Mouse (Mus musculus): ENCODE measurements at regions not wholly inside any gene's neighbourhood (a gene's known extent, or its start where the extent isn't known, plus 50 kb on each side); places are given as distances from the start of the nearest gene placed in this dataset.
A peak's percentile ranks its signal among the peaks of the same experiment; 100 is the strongest.
"Not testable (repeated sequence)": the region's sequence is repeated elsewhere in the genome, so short reads cannot be mapped to it uniquely, and the experiment has no call there.

- no peak for DNase-seq (ENCODE audit: low spot score)
- no peak for ATAC-seq (ENCODE audit: low read depth)
- Histone ChIP-seq H3K27me3 (replicated peaks; ENCODE audit: control insufficient read depth, insufficient read depth, low read length) (no peaks in the 10 kb centered on the region), H3K4me2 (ENCODE audit: low read depth, low read length) (no peak overlapping the region), H3K4me3 (ENCODE audit: low read depth, low read length) (no peak overlapping the region), H3K27ac (replicated peaks; ENCODE audit: low read depth, low read length) (no peak overlapping the region), H3K4me1 (ENCODE audit: control insufficient read depth, insufficient read depth, low read length) (no peaks in the 10 kb centered on the region), H3K9me3 (ENCODE audit: control insufficient read depth, low read length) (no peaks in the 10 kb centered on the region), H3K36me3 (ENCODE audit: control insufficient read depth, insufficient read depth, low read length) (no peaks in the 10 kb centered on the region), H3K9ac (ENCODE audit: low read depth, low read length) (no peak overlapping the region)
These were observed 1628.4 kb downstream of the A830018L16Rik start for GRCm38 (mm10) chr1:13042326-13042725.

DNA sequence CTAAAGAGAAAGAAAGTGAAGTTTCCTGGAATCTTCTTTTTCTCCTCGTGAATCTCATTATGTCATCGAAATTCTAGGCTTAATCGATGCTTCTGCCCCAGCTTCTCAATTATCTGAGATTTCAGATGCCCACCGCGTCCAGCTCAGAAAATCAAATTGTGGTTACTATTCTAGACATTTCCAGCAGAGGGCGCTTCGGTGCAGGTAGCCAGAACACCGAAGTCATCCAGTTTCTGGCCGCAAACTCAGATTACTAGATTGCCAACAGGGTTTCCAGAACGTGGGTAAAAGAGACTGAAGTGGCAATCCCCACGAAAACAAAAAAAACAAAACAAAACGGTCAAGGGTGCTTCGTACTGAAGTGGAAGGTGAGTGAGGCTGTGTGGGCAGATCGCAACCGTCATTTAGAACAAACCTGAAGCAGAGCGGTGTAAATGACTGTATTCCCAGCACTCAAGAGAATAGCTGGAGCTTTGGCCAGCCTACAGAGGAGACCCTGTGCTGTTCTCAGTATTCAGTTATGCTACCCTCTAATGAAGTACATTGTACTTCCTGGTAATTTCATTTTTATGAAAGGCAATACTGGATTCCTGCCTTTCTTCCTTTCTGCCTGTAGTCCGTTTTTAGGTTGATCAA lies 1636.4 kb downstream of the A830018L16Rik start:
- ATAC-seq (ENCODE audit: low read depth) = no peak
- H3K4me3 ChIP-seq (ENCODE audit: low read depth, low read length) = no peak overlapping the region
- peak; percentile 45 for DNase-seq (ENCODE audit: low spot score)
- H3K27ac ChIP-seq (replicated peaks; ENCODE audit: low read depth, low read length) = no peak overlapping the region
- no peaks in the 10 kb centered on the region for H3K9me3 ChIP-seq (ENCODE audit: control insufficient read depth, low read length)
- 19% methylated on average over 17 of the region's 17 CpGs for WGBS
- H3K4me1 ChIP-seq (ENCODE audit: control insufficient read depth, insufficient read depth, low read length) = no peaks in the 10 kb centered on the region
- no peaks in the 10 kb centered on the region for H3K27me3 ChIP-seq (replicated peaks; ENCODE audit: control insufficient read depth, insufficient read depth, low read length)
- no peak overlapping the region for H3K9ac ChIP-seq (ENCODE audit: low read depth, low read length)
- peak overlapping the region; percentile 47 for H3K4me2 ChIP-seq (ENCODE audit: low read depth, low read length)
- H3K36me3 ChIP-seq (ENCODE audit: control insufficient read depth, insufficient read depth, low read length) = no peaks in the 10 kb centered on the region

- not testable (repeated sequence) for H3K27me3 ChIP-seq (replicated peaks; ENCODE audit: control insufficient read depth, insufficient read depth, low read length); ATAC-seq (ENCODE audit: low read depth); H3K9ac ChIP-seq (ENCODE audit: low read depth, low read length); H3K4me1 ChIP-seq (ENCODE audit: control insufficient read depth, insufficient read depth, low read length); H3K27ac ChIP-seq (replicated peaks; ENCODE audit: low read depth, low read length); H3K9me3 ChIP-seq (ENCODE audit: control insufficient read depth, low read length); H3K36me3 ChIP-seq (ENCODE audit: control insufficient read depth, insufficient read depth, low read length); H3K4me3 ChIP-seq (ENCODE audit: low read depth, low read length); DNase-seq (ENCODE audit: low spot score); H3K4me2 ChIP-seq (ENCODE audit: low read depth, low read length)
- WGBS = 79% methylated on average over 11 of the region's 13 CpGs
These were observed 1637.6 kb downstream of the A830018L16Rik start for GRCm38 (mm10) chr1:13051433-13052066.

DNA sequence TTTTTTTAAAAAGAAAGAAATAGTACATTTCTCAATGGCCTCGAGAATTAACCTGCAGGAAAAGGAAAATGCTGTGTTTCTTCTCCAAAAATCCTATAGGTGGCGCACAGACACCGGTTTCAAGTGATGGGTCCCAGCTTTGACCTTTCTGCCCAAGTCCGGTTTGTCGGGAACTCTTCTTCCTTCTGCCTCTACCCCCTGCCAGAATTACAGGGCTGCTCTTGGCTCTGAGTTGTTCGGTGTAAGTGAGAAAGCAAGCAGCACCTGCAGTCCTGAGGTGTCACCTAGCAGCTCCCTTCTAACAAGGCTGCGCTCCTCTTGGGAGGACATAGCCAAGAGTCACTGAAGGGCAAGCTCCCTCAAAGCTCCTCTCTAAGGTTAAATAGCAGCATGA lies 1638.2 kb downstream of the A830018L16Rik start:
- H3K9me3 ChIP-seq (ENCODE audit: control insufficient read depth, low read length) = no peaks in the 10 kb centered on the region
- no peaks in the 10 kb centered on the region for H3K27me3 ChIP-seq (replicated peaks; ENCODE audit: control insufficient read depth, insufficient read depth, low read length)
- H3K27ac ChIP-seq (replicated peaks; ENCODE audit: low read depth, low read length) = no peak overlapping the region
- no peak for ATAC-seq (ENCODE audit: low read depth)
- no peaks in the 10 kb centered on the region for H3K36me3 ChIP-seq (ENCODE audit: control insufficient read depth, insufficient read depth, low read length)
- peak; percentile 49 for DNase-seq (ENCODE audit: low spot score)
- no peak overlapping the region for H3K4me3 ChIP-seq (ENCODE audit: low read depth, low read length)
- no peaks in the 10 kb centered on the region for H3K4me1 ChIP-seq (ENCODE audit: control insufficient read depth, insufficient read depth, low read length)
- H3K4me2 ChIP-seq (ENCODE audit: low read depth, low read length) = peak overlapping the region; percentile 31
- 10% methylated on average over 7 of the region's 7 CpGs for WGBS
- no peak overlapping the region for H3K9ac ChIP-seq (ENCODE audit: low read depth, low read length)

DNA sequence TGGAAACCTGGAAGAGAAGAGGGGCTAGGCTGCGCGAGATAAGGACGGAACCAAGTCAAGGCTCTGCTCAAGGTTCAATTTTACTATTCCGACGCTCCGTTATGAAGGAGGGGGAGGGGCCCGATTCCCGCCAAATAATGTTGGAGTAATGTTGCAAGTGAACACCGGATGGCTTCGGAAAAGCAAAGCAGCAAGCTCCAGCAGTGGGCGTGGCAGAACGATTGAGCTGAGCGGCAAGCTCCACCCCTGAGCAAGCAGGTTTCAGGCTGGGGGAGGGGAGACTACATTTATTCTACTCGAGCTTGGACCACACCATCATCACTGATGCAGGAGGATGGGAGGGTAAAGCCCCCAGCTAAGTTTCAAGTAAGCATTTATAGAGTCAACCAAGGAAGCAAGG lies 1643.8 kb downstream of the A830018L16Rik start:
- DNase-seq (ENCODE audit: low spot score) (peak; percentile 35), ATAC-seq (ENCODE audit: low read depth) (no peak)
- no peak overlapping the region for H3K4me3 ChIP-seq (ENCODE audit: low read depth, low read length)
- H3K27ac ChIP-seq (replicated peaks; ENCODE audit: low read depth, low read length) = no peak overlapping the region
- no peaks in the 10 kb centered on the region for H3K9me3 ChIP-seq (ENCODE audit: control insufficient read depth, low read length)
- no peak overlapping the region for H3K9ac ChIP-seq (ENCODE audit: low read depth, low read length)
- no peaks in the 10 kb centered on the region for H3K4me1 ChIP-seq (ENCODE audit: control insufficient read depth, insufficient read depth, low read length)
- no peaks in the 10 kb centered on the region for H3K36me3 ChIP-seq (ENCODE audit: control insufficient read depth, insufficient read depth, low read length)
- 0 out of 2 replicates have a peak overlapping the region, but pooled peaks have one; percentile 20 for H3K4me2 ChIP-seq (ENCODE audit: low read depth, low read length)
- H3K27me3 ChIP-seq (replicated peaks; ENCODE audit: control insufficient read depth, insufficient read depth, low read length) = no peaks in the 10 kb centered on the region
- 21% methylated on average over 14 of the region's 14 CpGs for WGBS

- WGBS = 75% methylated on average over 6 of the region's 6 CpGs
- no peak for ATAC-seq (ENCODE audit: low read depth)
- no peak for DNase-seq (ENCODE audit: low spot score)
- Histone ChIP-seq H3K27me3 (replicated peaks; ENCODE audit: control insufficient read depth, insufficient read depth, low read length) (no peaks in the 10 kb centered on the region), H3K36me3 (ENCODE audit: control insufficient read depth, insufficient read depth, low read length) (no peaks in the 10 kb centered on the region), H3K27ac (replicated peaks; ENCODE audit: low read depth, low read length) (no peak overlapping the region), H3K4me2 (ENCODE audit: low read depth, low read length) (no peak overlapping the region), H3K4me1 (ENCODE audit: control insufficient read depth, insufficient read depth, low read length) (no peaks in the 10 kb centered on the region), H3K9ac (ENCODE audit: low read depth, low read length) (no peak overlapping the region), H3K4me3 (ENCODE audit: low read depth, low read length) (no peak overlapping the region), H3K9me3 (ENCODE audit: control insufficient read depth, low read length) (no peaks in the 10 kb centered on the region)
These were observed 1645.9 kb downstream of the A830018L16Rik start for GRCm38 (mm10) chr1:13059616-13060320.
